Mouse (Mus musculus) neural tube, embryonic 15.5 days (tissue): ENCODE measurements around the gene Nosip. TPM values are rescaled to one million over a fixed set of nuclear protein-coding genes. Genes with fewer than 3 reads are reported as not detected.

Experiments
- ATAC-seq: fragments of 200-750 bp; cut with Nextera tagmentation; 2 replicates; pipeline ENCODE4 v1.8.0; 2017; ENCODE audit warnings: mild to moderate bottlenecking, moderate TSS enrichment, moderate library complexity; ENCODE audit not compliant: low FRiP score
- H3K27ac ChIP-seq: fragments of 300-500 bp; sonication (generic); replicated peaks from 2 replicates; pipeline ENCODE4 v1.5.1; 2015; ENCODE audit warnings: mild to moderate bottlenecking, inconsistent platforms
- H3K27me3 ChIP-seq: fragments of 300-500 bp; sonication (generic); replicated peaks from 2 replicates; pipeline ENCODE4 v1.6.1; 2015; ENCODE audit warnings: inconsistent platforms
- H3K36me3 ChIP-seq: fragments of 300-500 bp; sonication (generic); 2 replicates; pipeline ENCODE4 v1.6.1; 2015; ENCODE audit warnings: inconsistent platforms
- H3K4me1 ChIP-seq: fragments of 300-500 bp; sonication (generic); 2 replicates; pipeline ENCODE4 v1.6.1; 2015; ENCODE audit warnings: inconsistent platforms
- H3K4me2 ChIP-seq: fragments of 300-500 bp; sonication (generic); 2 replicates; pipeline ENCODE4 v1.6.1; 2015; ENCODE audit warnings: inconsistent platforms, mild to moderate bottlenecking, moderate library complexity
- H3K4me3 ChIP-seq: fragments of 300-500 bp; sonication (generic); replicated peaks from 2 replicates; pipeline ENCODE4 v1.5.1; 2015; ENCODE audit warnings: mild to moderate bottlenecking, inconsistent platforms
- H3K9ac ChIP-seq: fragments of 300-500 bp; sonication (generic); replicated peaks from 2 replicates; pipeline ENCODE4 v1.6.1; 2015; ENCODE audit warnings: mild to moderate bottlenecking, inconsistent platforms
- H3K9me3 ChIP-seq: fragments of 300-500 bp; sonication (generic); replicated peaks from 2 replicates; pipeline ENCODE4 v1.6.1; 2016; ENCODE audit warnings: inconsistent platforms
- WGBS: fragments of 180-500 bp; shearing (Covaris S2); methylation state at CpG from one replicate; pipeline ENCODE4 v1.1.7; 2015; ENCODE audit warnings: mixed read lengths; 5-methylcytosine and 5-hydroxymethylcytosine counted together
- polyA plus RNA-seq: library from polyadenylated mRNA; unstranded; fragments of >200 nt; fragmentation: Nextera tagmentation; extraction: Ambion mirVana; gene quantifications from 2 replicates; pipeline ENCODE4 v1.2.1, GENCODE M21; 2015

Gene Nosip
- polyA plus RNA-seq, 1 experiment from 2014 or later: 65.8 TPM

- Histone ChIP-seq H3K9me3 (no peaks in the 10 kb centered on the region), H3K4me1 (peaks cover 43% of the 10 kb centered on the region), H3K27ac (peak overlapping the region; percentile 99), H3K4me2 (peak overlapping the region; percentile 97), H3K27me3 (no peaks in the 10 kb centered on the region), H3K9ac (peak overlapping the region; percentile 66), H3K4me3 (peak overlapping the region; percentile 81), H3K36me3 (peaks cover 30% of the 10 kb centered on the region)
- WGBS: under 1% methylated on average over 38 of the region's 38 CpGs
- no peak for ATAC-seq
Observed at GRCm38 (mm10) chr7:45052181-45052861, 9.9 kb upstream of the Nosip start.

DNA sequence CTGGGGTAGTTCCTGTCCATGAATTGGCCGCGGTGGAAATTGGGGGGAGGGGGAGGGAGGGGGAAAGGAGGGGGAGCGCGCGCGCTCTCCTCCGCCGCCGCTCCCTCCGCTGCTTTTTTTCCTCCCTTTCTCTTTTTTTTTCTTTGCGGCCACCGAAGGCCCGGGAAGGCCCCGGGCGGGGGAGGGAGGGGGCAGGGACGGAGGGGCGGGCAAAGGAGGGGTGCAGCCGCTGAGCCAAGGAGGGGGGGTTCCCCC, 9.4 kb upstream of the Nosip start, which contains the start of gene Prr12:
Prr12 (minus strand) TSS at position 20 of the 255 bp plus-strand sequence.
- Histone ChIP-seq H3K27me3 (no peaks in the 10 kb centered on the region), H3K27ac (peak within 1 kb of the TSS; percentile 99), H3K9me3 (no peaks in the 10 kb centered on the region), H3K4me3 (peak within 1 kb of the TSS; percentile 81), H3K4me1 (peaks cover 43% of the 10 kb centered on the region), H3K4me2 (peak within 1 kb of the TSS; percentile 97), H3K9ac (peak within 1 kb of the TSS; percentile 66), H3K36me3 (peaks cover 25% of the 10 kb centered on the region)
- ATAC-seq: no peak
- WGBS: 0% methylated on average over 4 of the region's 18 CpGs

DNA sequence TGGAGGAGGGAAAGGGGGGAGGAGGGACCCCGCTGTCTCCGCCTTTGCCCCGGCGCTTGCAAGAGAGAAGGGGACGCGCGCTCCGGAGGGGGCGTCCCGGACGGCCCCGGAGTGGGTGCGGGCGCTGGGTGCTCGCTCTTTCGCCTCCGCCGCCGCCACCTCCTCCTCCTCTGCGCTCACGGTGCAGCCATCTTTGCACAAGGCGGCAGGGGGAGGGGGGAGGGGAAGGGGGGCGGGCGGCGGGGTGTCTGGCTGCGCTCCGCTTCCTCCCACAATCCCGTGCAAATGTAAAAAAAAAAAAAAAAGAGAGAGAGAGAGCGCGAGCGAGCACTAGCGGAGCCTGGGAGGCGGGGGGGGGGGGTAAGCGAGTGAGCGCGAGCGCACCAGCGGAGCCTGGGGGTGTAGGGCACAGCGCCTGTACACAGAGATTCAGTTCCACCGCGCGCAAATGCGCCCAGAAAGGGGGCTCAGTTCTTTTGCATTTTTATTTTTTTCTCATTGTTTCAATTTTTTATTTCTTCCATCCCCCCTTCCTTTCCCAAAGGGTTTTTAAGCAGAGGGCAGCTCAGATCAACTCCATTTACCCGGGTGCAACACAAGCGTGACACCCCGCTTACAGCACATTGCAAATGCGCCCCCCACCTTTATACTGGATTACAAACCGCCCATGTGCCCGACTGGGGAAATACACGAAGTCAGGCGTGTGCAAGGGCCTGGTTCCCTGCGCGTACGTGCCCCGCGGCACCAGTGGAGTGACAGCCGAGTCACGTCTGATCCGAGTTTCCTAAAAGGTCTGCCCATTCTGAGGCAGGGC, 8.9 kb upstream of the Nosip start:
- Histone ChIP-seq H3K9ac (peak overlapping the region; percentile 66), H3K4me3 (peak overlapping the region; percentile 81), H3K27me3 (no peaks in the 10 kb centered on the region), H3K36me3 (peaks cover 20% of the 10 kb centered on the region), H3K27ac (peak overlapping the region; percentile 99), H3K9me3 (no peaks in the 10 kb centered on the region), H3K4me1 (peaks cover 43% of the 10 kb centered on the region), H3K4me2 (peak overlapping the region; percentile 97)
- 1% methylated on average over 42 of the region's 59 CpGs for WGBS
- ATAC-seq: peak; percentile 67

DNA sequence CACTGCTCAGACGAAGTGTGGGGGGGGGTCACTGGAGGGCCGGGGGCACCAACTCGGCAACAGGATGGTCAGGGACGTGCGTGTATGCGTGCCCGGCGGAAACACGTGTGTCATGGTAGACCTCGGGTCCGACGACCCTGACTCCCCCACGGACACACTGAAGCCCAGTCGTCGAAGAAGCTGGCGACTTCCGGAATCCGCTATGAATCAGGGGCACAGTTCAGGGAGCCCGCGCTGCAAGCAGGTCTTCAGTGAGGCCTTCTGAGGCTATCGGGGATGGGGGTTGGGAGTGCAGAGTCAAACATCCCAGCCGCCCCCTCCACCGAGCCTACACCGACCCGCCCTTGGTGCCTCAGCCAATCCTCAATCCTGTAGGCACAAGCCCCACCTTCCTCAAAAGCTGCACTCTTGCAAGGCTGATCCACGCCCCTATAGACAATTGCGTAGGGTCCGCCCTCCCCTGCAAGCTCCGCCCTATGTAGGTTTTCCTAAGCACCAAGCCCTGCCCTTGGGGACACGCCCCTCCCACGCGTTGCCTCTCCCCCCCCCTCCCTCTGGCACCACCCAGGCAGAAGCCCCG, 8.2 kb upstream of the Nosip start:
- H3K4me3 ChIP-seq: peak overlapping the region; percentile 81
- H3K36me3 ChIP-seq: peaks cover 13% of the 10 kb centered on the region
- peak; percentile 90 for ATAC-seq
- peak overlapping the region; percentile 99 for H3K27ac ChIP-seq
- H3K27me3 ChIP-seq: no peaks in the 10 kb centered on the region
- H3K9ac ChIP-seq: peak overlapping the region; percentile 66
- 0% methylated on average over 33 of the region's 33 CpGs for WGBS
- H3K4me2 ChIP-seq: peak overlapping the region; percentile 97
- H3K9me3 ChIP-seq: no peaks in the 10 kb centered on the region
- H3K4me1 ChIP-seq: peaks cover 41% of the 10 kb centered on the region

DNA sequence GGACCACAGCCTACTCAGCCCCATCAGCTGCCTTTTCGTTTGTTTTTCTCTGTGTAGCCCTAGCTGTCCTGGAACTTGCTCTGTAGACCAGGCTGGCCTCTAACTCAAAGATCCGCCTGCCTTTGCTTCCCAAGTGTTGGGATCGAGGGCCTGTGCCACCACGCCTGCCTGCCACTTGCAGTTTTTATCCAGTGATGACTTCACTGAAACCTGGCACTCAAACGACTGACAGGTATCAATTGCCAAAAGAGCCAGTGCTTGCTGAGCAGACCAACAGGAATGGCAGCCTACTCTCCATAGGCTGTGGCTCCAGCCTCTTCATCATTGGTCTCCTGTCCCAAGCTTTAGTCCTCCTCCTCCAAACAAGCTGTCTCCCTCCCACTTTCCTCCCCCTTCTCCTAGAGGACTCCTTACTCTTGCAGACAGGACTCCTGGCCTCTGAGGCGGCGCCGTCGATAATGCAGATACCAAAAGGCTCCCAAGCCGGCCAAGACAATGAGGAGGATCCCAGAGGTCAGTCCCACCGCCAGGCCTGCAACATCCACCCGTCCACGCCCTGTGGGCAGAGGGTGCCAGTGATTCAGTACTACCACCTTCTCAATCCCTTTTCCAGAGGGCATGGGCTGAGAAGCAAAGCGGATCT, 5.8 kb upstream of the Nosip start:
- no peak for ATAC-seq
- Histone ChIP-seq H3K4me1 (peaks cover 33% of the 10 kb centered on the region), H3K4me3 (no peak overlapping the region), H3K27ac (no peak overlapping the region), H3K9me3 (no peaks in the 10 kb centered on the region), H3K36me3 (no peaks in the 10 kb centered on the region), H3K9ac (no peak overlapping the region), H3K27me3 (no peaks in the 10 kb centered on the region), H3K4me2 (no peak overlapping the region)
- 71% methylated on average over 14 of the region's 14 CpGs for WGBS

DNA sequence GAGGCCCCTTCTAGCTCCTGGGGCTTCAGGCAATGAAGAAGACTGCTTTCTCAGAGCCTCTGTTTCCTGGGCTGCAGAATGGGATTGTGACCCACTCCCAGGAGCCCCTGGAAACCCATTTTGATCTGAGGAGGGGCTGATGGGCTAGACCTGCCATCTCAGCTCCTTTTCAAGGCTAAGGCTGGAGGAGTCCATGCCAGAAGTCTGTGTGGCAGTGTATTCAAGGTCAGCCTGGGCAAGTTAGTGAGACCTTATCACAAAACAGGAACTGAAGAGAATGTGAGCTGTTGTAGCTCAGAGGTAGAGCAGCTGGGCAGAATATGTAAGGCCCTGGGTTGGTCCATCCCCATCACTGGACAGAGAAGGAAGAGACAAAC, 5.3 kb upstream of the Nosip start:
- ATAC-seq: no peak
- Histone ChIP-seq H3K27me3 (no peaks in the 10 kb centered on the region), H3K9ac (no peak overlapping the region), H3K4me2 (no peak overlapping the region), H3K4me1 (peaks cover 33% of the 10 kb centered on the region), H3K27ac (no peak overlapping the region), H3K9me3 (no peaks in the 10 kb centered on the region), H3K36me3 (no peaks in the 10 kb centered on the region), H3K4me3 (no peak overlapping the region)

- Histone ChIP-seq H3K9me3 (no peaks in the 10 kb centered on the region), H3K27me3 (no peaks in the 10 kb centered on the region), H3K4me1 (peaks cover 36% of the 10 kb centered on the region), H3K27ac (peak overlapping the region; percentile 75), H3K4me3 (no peak overlapping the region), H3K9ac (no peak overlapping the region), H3K4me2 (no peak overlapping the region), H3K36me3 (no peaks in the 10 kb centered on the region)
- WGBS: 83% methylated on average over 10 of the region's 10 CpGs
- ATAC-seq: no peak
Observed at GRCm38 (mm10) chr7:45058607-45059571, 3.3 kb upstream of the Nosip start.

DNA sequence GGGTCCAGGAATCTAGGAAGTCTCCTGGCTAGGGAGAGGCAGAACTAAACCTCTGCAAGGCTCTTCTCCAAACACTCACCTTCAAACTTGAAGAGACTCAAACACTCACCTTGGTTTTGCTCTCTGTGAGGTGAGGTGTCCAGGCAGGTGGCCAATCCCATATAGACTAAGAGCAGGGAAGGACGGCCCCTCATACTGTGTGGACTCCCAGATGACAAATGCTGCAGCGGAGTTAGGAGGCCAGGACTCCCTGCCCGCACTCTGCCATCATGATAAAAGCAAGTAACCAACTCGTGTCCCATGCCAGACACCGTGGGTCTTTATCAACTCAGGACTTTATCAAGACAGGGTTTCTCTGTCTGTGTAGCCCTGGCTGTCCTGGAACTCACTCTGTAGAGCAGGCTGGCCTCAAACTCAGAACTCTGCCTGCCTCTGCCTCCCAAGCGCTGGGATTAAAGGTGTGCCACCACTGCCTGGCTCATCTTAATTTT, 1.6 kb upstream of the Nosip start:
- H3K4me2 ChIP-seq: no peak overlapping the region

DNA sequence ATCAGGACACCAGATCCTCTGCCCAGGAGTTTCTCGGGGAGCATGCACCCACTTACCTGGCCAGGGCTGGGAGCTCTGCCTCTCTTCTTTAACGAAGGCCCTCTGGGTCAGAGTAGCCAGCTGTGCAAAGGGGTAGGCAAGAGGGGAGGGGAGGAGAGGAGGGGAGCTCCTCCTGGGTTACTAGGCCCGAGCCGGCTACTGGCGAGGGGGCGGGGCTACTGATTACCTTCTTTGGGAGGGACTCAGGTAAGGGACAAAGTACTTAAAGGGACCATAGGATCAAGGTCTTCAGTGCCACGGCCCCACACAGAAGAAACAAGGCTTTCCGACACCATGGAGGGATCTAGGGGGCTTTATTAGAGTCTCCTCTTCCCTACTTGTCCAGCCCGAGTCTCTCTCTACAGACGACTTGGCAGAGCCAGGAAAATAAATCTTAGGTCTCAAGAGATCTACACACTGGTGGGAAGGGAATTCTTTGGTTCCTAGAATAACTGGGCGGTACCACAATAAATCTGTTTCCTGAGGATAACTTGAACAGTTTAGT, 625 bp upstream of the Nosip start:
- Histone ChIP-seq H3K9ac (0 out of 2 replicates have a peak overlapping the region, but pooled peaks have one; percentile 63), H3K4me3 (peak overlapping the region; percentile 62), H3K27ac (peak overlapping the region; percentile 94; the same call in 1 of the 2 replicates), H3K9me3 (no peaks in the 10 kb centered on the region), H3K27me3 (no peaks in the 10 kb centered on the region), H3K4me1 (peaks cover 35% of the 10 kb centered on the region), H3K36me3 (no peaks in the 10 kb centered on the region), H3K4me2 (peak overlapping the region; percentile 67)
- WGBS: 9% methylated on average over 11 of the region's 11 CpGs
- no peak for ATAC-seq

More for the DNA sequence above, 1.6 kb upstream of the Nosip start:
- no peak overlapping the region for H3K9ac ChIP-seq
- no peak overlapping the region for H3K27ac ChIP-seq
- WGBS: 93% methylated on average over 6 of the region's 6 CpGs
- no peaks in the 10 kb centered on the region for H3K36me3 ChIP-seq
- H3K4me3 ChIP-seq: no peak overlapping the region
- ATAC-seq: no peak
- no peaks in the 10 kb centered on the region for H3K9me3 ChIP-seq
- H3K27me3 ChIP-seq: no peaks in the 10 kb centered on the region
- H3K4me1 ChIP-seq: peaks cover 33% of the 10 kb centered on the region

DNA sequence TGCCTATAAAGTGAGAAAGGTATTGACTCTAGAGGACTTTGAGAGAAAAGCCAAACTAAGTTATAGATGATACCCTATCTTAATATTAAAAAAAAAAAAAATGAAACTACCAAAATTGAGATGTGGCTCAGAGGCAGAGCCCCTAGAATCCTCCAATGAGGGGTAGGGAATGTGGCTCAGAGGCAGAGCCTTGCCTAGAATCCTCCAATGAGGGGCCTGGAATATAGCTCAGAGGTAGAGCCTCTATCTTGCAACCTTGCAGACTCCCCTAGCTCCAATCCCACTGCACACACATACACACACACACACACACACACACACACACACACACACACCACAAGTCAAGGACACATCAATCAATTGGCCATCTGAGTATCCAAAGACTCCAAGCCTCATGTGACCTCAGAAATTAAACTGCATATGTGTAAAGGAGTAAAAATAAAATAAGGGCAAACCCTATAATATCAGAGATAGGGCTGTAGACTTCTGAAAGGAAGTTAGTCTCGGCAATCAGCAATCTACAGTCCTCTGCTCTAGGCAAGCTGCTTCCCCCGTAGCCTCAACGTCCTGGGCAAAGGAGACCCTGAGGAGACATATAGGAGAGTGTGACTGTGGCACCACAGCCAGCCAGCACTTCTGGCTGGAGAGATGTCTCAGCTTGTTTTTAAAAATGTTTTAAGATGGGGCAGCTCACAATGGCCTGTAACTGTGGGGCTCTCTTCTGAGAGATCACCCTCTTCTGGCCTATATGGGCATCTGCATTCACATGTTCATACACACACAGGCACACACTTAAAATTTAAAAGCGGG, 5.2 kb downstream of the Nosip start:
- H3K4me3 ChIP-seq: no peak overlapping the region
- no peak overlapping the region for H3K9ac ChIP-seq
- H3K4me2 ChIP-seq: no peak overlapping the region
- H3K27me3 ChIP-seq: no peaks in the 10 kb centered on the region
- 70% methylated on average over 4 of the region's 4 CpGs for WGBS
- H3K27ac ChIP-seq: no peak overlapping the region
- H3K4me1 ChIP-seq: peaks cover 16% of the 10 kb centered on the region
- no peaks in the 10 kb centered on the region for H3K9me3 ChIP-seq
- no peaks in the 10 kb centered on the region for H3K36me3 ChIP-seq
- no peak for ATAC-seq
